Mouse (Mus musculus) Patski (cell line): ENCODE results near the gene Olfr631. TPM values are rescaled to one million over a fixed set of nuclear protein-coding genes. Genes with fewer than 3 reads are reported as not detected.

Experiments used
- ATAC-seq: fragments of 100-300 bp; one replicate; pipeline ENCODE4 v1.8.0; 2021
- CTCF ChIA-PET: fragments of 350-600 bp; sonication (Branson Sonifier 250); formaldehyde crosslinking; loops from one replicate; lab custom pipeline; 2022; ENCODE audit warnings: inconsistent platforms; lab: Charles Lee
- POLR2A ChIA-PET: fragments of 350-600 bp; sonication (Branson Sonifier 250); formaldehyde crosslinking; loops from one replicate; lab custom pipeline; 2022; ENCODE audit warnings: antibody characterized with exemption, inconsistent platforms; lab: Charles Lee
- DNase-seq: peaks from one replicate; pipeline ENCODE4 v3.0.0-alpha.2; 2011; ENCODE audit warnings: low read depth, low spot score
- H3K27me3 ChIP-seq: fragments of 371-371 bp; one replicate; pipeline ENCODE4 v1.5.1; 2021
- CTCF ChIP-seq: fragments of 100-300 bp; IDR thresholded peaks from one replicate; pipeline ENCODE4 v1.5.1; 2021
- in situ Hi-C: fragments of 300-500 bp; cut with MboI; formaldehyde crosslinking; loops from 3 replicates; pipeline ENCODE4 v1.11.1; 2018; ENCODE audit warnings: low pct_unique_long_range_greater_than_20kb, mixed read lengths
- polyA plus RNA-seq: library from polyadenylated mRNA; unstranded; gene quantifications from one replicate; pipeline ENCODE4 v1.2.3, GENCODE M21; 2021

Gene Olfr631
- polyA plus RNA-seq, 1 experiment from 2014 or later: not detected

- ChIA-PET CTCF (no interaction called here), POLR2A (no interaction called here)
- DNase-seq: no peak
- no peak for ATAC-seq
- in situ Hi-C loops: no loop called here
- H3K27me3 ChIP-seq: no peaks in the 10 kb centered on the region
- TF ChIP-seq CTCF: no peak
Measured at GRCm38 (mm10) chr7:103970852-103971251, 42.2 kb downstream of the Olfr631 start, which contains the start of gene Olfr635. Olfr635 (plus strand) TSS chr7:103971152.

GRCm38 (mm10) chr7:103971782-103972181 lies 43.2 kb downstream of the Olfr631 start:
- ATAC-seq: no peak
- ChIA-PET POLR2A (no interaction called here), CTCF (no interaction called here)
- no peak for DNase-seq
- no peaks in the 10 kb centered on the region for H3K27me3 ChIP-seq
- TF ChIP-seq CTCF: no peak
- in situ Hi-C loops: no loop called here

Other genes with a start within 250 kb of the Olfr631 start
- not detected for gene Olfr625-ps1, start 246.1 kb upstream of the Olfr631 start, polyA plus RNA-seq
- gene Olfr243, start 214.2 kb upstream of the Olfr631 start, polyA plus RNA-seq: not detected
- not detected for gene Olfr628, start 198.5 kb upstream of the Olfr631 start, polyA plus RNA-seq
- not detected for gene Olfr629, start 183.9 kb upstream of the Olfr631 start, polyA plus RNA-seq
- not detected for gene Olfr630, start 171.5 kb upstream of the Olfr631 start, polyA plus RNA-seq
- gene Olfr69, start 157.2 kb upstream of the Olfr631 start, polyA plus RNA-seq: not detected
- not detected for gene Olfr68, start 149.1 kb upstream of the Olfr631 start, polyA plus RNA-seq
- gene Olfr67, start 137.0 kb upstream of the Olfr631 start, polyA plus RNA-seq: not detected
- gene Hbb-bt, start 114.8 kb upstream of the Olfr631 start, polyA plus RNA-seq: not detected
- not detected for gene Hbb-bs, start 100.7 kb upstream of the Olfr631 start, polyA plus RNA-seq
- gene Hbb-bh2, start 88.3 kb upstream of the Olfr631 start, polyA plus RNA-seq: not detected
- gene Hbb-bh1, start 85.7 kb upstream of the Olfr631 start, polyA plus RNA-seq: not detected
- not detected for gene Hbb-y, start 75.6 kb upstream of the Olfr631 start, polyA plus RNA-seq
- gene Olfr66, start 42.6 kb upstream of the Olfr631 start, polyA plus RNA-seq: not detected
- not detected for gene Olfr64, start 34.3 kb upstream of the Olfr631 start, polyA plus RNA-seq
- not detected for gene Olfr65, start 25.3 kb upstream of the Olfr631 start, polyA plus RNA-seq
- gene Olfr632, start 5.5 kb downstream of the Olfr631 start, polyA plus RNA-seq: not detected
- not detected for gene Olfr633, start 15.6 kb downstream of the Olfr631 start, polyA plus RNA-seq
- not detected for gene Olfr635, start 42.3 kb downstream of the Olfr631 start, polyA plus RNA-seq
- not detected for gene Olfr638, start 69.9 kb downstream of the Olfr631 start, polyA plus RNA-seq
- gene Olfr639, start 88.5 kb downstream of the Olfr631 start, polyA plus RNA-seq: 0.03 TPM
- gene Olfr640, start 96.7 kb downstream of the Olfr631 start, polyA plus RNA-seq: not detected
- not detected for gene Olfr641, start 106.6 kb downstream of the Olfr631 start, polyA plus RNA-seq
- gene Olfr642, start 123.8 kb downstream of the Olfr631 start, polyA plus RNA-seq: not detected
- gene 4930516K23Rik, start 132.6 kb downstream of the Olfr631 start, polyA plus RNA-seq: not detected
- gene Olfr644, start 143.0 kb downstream of the Olfr631 start, polyA plus RNA-seq: not detected
- gene Olfr645, start 156.6 kb downstream of the Olfr631 start, polyA plus RNA-seq: not detected
- gene Olfr646, start 176.0 kb downstream of the Olfr631 start, polyA plus RNA-seq: 0.04 TPM
- not detected for gene Ubqln5, start 201.0 kb downstream of the Olfr631 start, polyA plus RNA-seq
- not detected for gene Olfr643, start 208.6 kb downstream of the Olfr631 start, polyA plus RNA-seq
- gene Ubqln3, start 214.5 kb downstream of the Olfr631 start, polyA plus RNA-seq: not detected
- not detected for gene Ubqlnl, start 221.7 kb downstream of the Olfr631 start, polyA plus RNA-seq
- not detected for gene Olfm5, start 236.0 kb downstream of the Olfr631 start, polyA plus RNA-seq